Mouse (Mus musculus): Measurements from ENCODE around the gene Gm7735. TPM values are rescaled to one million over a fixed set of nuclear protein-coding genes. Genes with fewer than 3 reads are reported as not detected.

Gene Gm7735
- polyA plus RNA-seq, 1 experiment: not detected

DNA sequence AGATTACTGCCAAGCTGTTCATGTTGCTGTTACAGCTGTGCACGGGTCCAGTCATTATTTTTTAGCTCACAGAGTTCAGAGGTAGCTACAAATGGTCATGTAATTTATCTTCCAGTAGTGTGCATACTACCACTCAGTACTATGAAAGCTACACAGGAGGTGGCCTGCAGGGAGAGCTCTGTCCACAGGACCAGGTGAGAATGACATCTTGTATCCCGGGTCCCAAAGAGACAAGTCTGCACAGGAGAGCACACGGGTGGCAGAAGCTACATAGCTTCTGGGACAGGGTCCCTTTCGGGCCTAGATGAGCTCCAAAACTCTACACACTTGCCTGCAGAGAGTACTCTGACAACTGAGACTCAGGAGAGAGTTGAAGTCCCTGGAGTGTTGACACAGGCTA is 19.3 kb downstream of the Gm7735 start:
- Histone ChIP-seq H3ac (ENCODE audit: control insufficient read depth, insufficient read length) (no peak overlapping the region), H3K27me3 (ENCODE audit: control insufficient read depth, insufficient read depth, insufficient read length) (no peaks in the 10 kb centered on the region), H3K79me2 (ENCODE audit: control insufficient read depth, insufficient read depth) (no peaks in the 10 kb centered on the region), H3K4me2 (ENCODE audit: low read depth) (no peak overlapping the region), H3K36me3 (ENCODE audit: control insufficient read depth, insufficient read depth) (no peaks in the 10 kb centered on the region), H3K4me3 (no peak overlapping the region)
- TF ChIP-seq MYOD1 (IDR thresholded peaks at IDR 0.05; ENCODE audit: control insufficient read depth in 1 of 3, insufficient read length in 2 of 3, low read depth in 2 of 3): no peak

DNA sequence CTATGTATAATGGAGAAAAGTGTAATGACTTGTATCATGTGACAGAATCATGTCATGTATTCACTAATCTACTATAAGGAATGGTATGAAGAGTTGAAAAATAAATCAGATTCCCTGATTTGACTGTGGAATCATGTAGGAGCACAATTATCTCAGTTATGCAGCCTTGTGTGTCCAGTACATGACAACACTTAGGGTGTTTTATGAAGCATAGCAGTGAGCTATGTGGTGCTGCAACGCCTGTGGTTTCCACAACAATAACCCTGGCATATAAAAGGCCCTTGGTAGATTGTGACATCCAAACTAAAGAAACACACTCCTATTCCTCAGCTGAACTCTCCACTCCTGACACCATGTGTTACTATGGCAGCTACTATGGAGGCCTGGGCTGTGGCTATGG is 36.3 kb downstream of the Gm7735 start, which contains the start of gene Krtap20-2:
Gene Krtap20-2 (plus strand): TSS at position 301 of the 400 bp plus-strand sequence.
- H3K4me3 ChIP-seq: no peak within 1 kb of the TSS
- TF ChIP-seq USF1 (IDR thresholded peaks at IDR 0.05; ENCODE audit: low read depth) (no peak), E2F4 (IDR thresholded peaks at IDR 0.05; ENCODE audit: insufficient read depth) (no peak), POLR2A (IDR thresholded peaks at IDR 0.05; ENCODE audit: insufficient read length, low read depth) (no peak), MYOG (IDR thresholded peaks at IDR 0.05; ENCODE audit: control insufficient read depth in 1 of 3, insufficient read depth in 1 of 3, insufficient read length in 2 of 3, low read depth in 2 of 3) (no peak), SRF (IDR thresholded peaks at IDR 0.05; ENCODE audit: control insufficient read depth, insufficient read length, low read depth) (no peak), CEBPB (IDR thresholded peaks at IDR 0.05; ENCODE audit: insufficient read depth, poor library complexity, severe bottlenecking) (no peak), TCF3 (IDR thresholded peaks at IDR 0.05; ENCODE audit: insufficient read length, low read depth) (no peak), REST (IDR thresholded peaks at IDR 0.05; ENCODE audit: insufficient read depth, insufficient read length) (no peak), POLR2AphosphoS2 (IDR thresholded peaks at IDR 0.05; ENCODE audit: insufficient read length, low read depth) (no peak), TCF12 (IDR thresholded peaks at IDR 0.05; ENCODE audit: insufficient read depth, poor library complexity, severe bottlenecking) (no peak), MYOD1 (IDR thresholded peaks at IDR 0.05; ENCODE audit: control insufficient read depth in 1 of 3, insufficient read length in 2 of 3, low read depth in 2 of 3) (no peak), MAX (IDR thresholded peaks at IDR 0.05; ENCODE audit: low read depth) (no peak)
- no peak within 1 kb of the TSS for H3ac ChIP-seq (ENCODE audit: control insufficient read depth, insufficient read length)
- H3K36me3 ChIP-seq (ENCODE audit: control insufficient read depth, insufficient read depth): no peaks in the 10 kb centered on the region
- H3K4me2 ChIP-seq (ENCODE audit: low read depth): no peak within 1 kb of the TSS
- no peaks in the 10 kb centered on the region for H3K79me2 ChIP-seq (ENCODE audit: control insufficient read depth, insufficient read depth)
- H3K27me3 ChIP-seq (ENCODE audit: control insufficient read depth, insufficient read depth, insufficient read length): no peaks in the 10 kb centered on the region

Other genes with a start within 250 kb of the Gm7735 start
- gene Krtap19-9b, start 237.2 kb upstream of the Gm7735 start, polyA plus RNA-seq (2012; fragmentation: generic; extraction: Trizol): not detected
- gene Krtap16-3, start 206.6 kb upstream of the Gm7735 start, polyA plus RNA-seq (2012; fragmentation: generic; extraction: Trizol): not detected
- not detected for gene Krtap22-2, start 158.7 kb upstream of the Gm7735 start, polyA plus RNA-seq (2012; fragmentation: generic; extraction: Trizol)
- not detected for gene Gm10229, start 154.2 kb upstream of the Gm7735 start, polyA plus RNA-seq (2012; fragmentation: generic; extraction: Trizol)
- gene Krtap6-1, start 137.8 kb upstream of the Gm7735 start, polyA plus RNA-seq (2012; fragmentation: generic; extraction: Trizol): not detected
- not detected for gene Gm10228, start 128.0 kb upstream of the Gm7735 start, polyA plus RNA-seq (2012; fragmentation: generic; extraction: Trizol)
- gene Krtap6-5, start 121.6 kb upstream of the Gm7735 start, polyA plus RNA-seq (2012; fragmentation: generic; extraction: Trizol): not detected
- gene 1110025L11Rik, start 105.5 kb upstream of the Gm7735 start, polyA plus RNA-seq (2012; fragmentation: generic; extraction: Trizol): not detected
- not detected for gene Krtap6-3, start 85.5 kb upstream of the Gm7735 start, polyA plus RNA-seq (2012; fragmentation: generic; extraction: Trizol)
- gene Gm6358, start 28.6 kb upstream of the Gm7735 start, polyA plus RNA-seq (2012; fragmentation: generic; extraction: Trizol): not detected
- gene Gm10061, start 18.4 kb upstream of the Gm7735 start, polyA plus RNA-seq (2012; fragmentation: generic; extraction: Trizol): not detected
- gene Gm9789, start 11.5 kb upstream of the Gm7735 start, polyA plus RNA-seq (2012; fragmentation: generic; extraction: Trizol): not detected
- not detected for gene 1110057P08Rik, start 5.2 kb downstream of the Gm7735 start, polyA plus RNA-seq (2012; fragmentation: generic; extraction: Trizol)
- not detected for gene Krtap20-2, start 36.4 kb downstream of the Gm7735 start, polyA plus RNA-seq (2012; fragmentation: generic; extraction: Trizol)
- not detected for gene Krtap21-1, start 234.4 kb downstream of the Gm7735 start, polyA plus RNA-seq (2012; fragmentation: generic; extraction: Trizol)

Data from myocyte (in vitro differentiated cells).